Mouse (Mus musculus) left cerebral cortex, adult 11 months (tissue): Measurements from ENCODE around the gene Cacna2d2.
A peak's percentile ranks its signal among the peaks of the same experiment; 100 is the strongest.

Source experiments
- DNase-seq: peaks from one replicate; pipeline ENCODE4 v3.0.0; 2022; ENCODE audit warnings: low spot score

Cacna2d2 gene

DNA sequence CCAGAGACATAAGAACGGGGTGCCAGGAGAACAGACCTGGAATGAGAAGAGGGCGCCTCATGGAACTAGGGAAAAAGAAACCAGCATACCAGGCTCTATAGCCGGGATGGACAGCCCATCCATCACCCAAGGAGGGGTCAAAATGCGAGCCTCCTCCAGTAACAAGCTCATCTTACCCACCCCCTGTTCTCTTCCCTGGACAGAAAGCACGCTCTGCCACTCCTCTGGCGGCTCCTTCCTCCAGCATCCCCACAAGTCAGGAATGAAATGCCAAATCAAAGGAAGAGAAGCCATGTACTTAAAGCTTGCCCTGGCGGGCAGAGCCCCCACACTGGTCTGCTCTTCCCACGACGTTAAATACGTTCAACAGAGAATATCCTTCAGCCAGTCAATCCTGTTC is 141.6 kb downstream of the Cacna2d2 start:
- DNase-seq, result no peak

DNA sequence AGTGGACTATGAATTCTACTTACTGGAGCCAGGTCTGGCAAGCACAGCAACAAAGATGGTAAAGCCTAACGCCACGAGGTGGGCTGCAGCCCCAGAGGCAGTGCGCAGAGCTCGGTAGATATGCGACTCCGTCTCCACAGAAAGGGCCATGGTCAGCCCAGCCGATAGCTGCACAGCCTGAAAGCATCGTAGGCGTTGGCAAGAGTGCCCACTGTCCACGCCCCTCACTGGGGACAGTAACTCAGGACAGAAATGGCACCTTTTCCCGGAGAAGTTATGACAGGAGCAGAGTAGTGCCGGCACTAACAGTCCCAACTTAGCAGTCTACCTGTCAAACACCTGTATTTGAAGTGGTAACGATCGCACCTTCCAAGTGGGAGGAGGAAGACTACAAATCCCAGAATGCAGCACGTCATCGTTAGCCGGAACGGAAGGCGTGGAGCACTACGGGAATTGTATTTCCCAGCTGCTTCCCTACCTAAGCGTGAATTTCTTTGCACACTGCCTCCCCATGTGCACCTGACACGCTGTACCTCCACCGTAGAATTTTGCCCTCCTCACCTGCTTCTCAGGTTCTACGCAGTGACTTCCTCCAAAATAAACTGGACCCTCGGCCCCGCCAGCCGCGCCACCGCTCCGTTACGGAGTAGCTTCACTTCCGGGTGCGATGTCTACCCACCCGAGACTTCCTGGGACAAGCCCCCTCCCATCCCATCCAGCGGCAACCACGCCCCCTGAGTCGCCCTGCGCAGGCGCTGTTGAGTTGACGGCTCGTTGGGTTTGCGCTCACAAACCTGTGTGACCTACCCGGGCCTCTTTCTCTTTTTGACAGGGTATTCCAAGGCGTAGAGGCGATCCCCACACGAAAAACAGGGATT is 142.3 kb downstream of the Cacna2d2 start, which contains the start of the genes Cyb561d2 and Nprl2:
TSS of gene Cyb561d2 (minus strand) at position 720 of the 878 bp plus-strand sequence.
TSS of gene Nprl2 (plus strand) at position 753 of the 878 bp plus-strand sequence.
- peak; percentile 86 for DNase-seq

DNA sequence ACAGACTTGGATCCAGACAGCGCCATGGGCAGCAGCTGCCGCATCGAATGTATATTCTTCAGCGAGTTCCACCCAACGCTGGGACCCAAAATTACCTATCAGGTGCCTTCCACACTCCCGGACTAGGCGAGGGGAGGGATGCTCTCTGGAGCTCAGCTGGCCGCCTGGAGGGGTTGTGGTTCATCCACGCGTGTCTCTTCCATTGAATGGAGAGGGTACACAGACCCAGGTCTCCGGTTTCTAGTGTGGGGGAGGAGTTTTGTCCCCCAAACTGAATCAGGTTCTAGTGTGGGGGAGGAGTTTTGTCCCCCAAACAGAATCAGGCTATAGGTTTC is 142.9 kb downstream of the Cacna2d2 start:
- no peak for DNase-seq

DNA sequence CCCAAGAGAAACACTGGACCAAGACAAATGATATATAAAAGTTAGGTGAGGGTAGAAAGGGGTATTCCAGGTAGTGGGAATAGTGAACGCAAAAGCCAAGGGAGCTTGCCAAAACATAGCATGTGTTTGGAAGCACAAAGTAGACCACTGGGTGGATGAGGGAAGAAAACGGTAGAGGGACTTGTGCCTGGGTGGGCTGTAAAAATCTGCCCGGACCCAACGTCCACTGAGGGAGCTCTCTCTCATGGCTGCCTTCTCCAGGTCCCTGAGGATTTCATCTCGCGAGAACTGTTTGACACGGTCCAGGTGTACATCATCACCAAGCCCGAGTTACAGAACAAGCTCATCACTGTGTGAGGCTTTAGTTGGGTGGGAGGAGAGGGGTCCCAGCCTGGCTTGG is 143.3 kb downstream of the Cacna2d2 start:
- DNase-seq, result no peak

DNA sequence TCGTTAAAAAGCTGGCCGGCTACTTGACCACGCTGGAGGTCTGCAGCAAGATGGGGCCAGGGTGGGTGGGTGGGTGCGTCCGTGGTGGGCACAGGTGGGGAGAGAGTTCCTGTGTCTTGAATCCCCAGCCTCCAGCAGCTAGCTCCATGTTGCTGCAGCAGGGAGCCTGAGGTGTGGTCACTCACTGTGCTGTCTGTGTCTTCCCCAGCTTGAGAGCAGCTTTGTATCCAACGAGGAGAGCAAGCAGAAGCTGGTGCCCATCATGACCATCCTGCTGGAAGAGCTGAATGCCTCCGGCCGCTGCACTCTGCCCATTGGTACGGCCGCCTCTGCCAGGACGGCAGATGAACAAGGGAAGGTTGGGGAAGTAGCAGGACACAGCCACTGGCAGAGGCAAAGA is 143.9 kb downstream of the Cacna2d2 start:
- no peak for DNase-seq

DNA sequence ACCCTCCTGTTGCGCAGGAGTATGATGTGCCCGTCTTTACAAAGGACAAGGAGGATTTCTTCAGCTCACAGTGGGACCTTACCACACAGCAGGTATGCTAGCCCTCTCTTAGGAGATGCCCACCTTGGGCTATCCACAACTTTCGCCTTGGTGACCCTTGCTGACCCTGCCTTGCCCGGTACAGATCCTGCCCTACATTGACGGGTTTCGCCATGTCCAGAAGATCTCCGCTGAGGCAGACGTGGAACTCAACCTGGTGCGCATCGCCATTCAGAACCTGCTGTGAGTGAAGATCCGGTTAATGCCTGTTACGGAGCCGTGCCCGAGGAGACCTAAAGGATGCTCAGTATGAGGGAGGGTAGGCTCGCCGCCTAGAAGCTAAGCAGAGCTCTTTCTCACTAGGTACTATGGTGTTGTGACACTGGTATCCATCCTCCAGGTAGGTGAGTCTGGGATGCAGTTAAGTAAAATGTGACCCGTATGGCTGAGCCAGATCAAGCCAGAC is 144.8 kb downstream of the Cacna2d2 start:
- no peak for DNase-seq

DNA sequence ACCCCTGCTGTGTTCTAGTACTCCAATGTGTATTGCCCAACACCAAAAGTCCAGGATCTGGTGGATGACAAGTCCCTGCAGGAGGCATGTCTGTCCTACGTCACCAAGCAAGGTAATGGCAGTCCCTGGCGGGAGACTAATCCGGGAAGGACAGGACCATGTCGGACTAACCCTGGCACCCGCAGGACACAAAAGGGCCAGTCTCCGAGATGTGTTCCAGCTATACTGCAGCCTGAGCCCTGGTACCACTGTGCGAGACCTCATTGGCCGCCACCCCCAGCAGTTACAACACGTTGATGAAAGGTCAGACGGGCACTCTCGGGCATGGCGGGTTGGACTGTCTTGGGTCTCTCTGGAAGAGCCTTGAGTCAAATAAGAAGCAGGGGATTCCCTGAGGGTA is 145.3 kb downstream of the Cacna2d2 start:
- no peak for DNase-seq

DNA sequence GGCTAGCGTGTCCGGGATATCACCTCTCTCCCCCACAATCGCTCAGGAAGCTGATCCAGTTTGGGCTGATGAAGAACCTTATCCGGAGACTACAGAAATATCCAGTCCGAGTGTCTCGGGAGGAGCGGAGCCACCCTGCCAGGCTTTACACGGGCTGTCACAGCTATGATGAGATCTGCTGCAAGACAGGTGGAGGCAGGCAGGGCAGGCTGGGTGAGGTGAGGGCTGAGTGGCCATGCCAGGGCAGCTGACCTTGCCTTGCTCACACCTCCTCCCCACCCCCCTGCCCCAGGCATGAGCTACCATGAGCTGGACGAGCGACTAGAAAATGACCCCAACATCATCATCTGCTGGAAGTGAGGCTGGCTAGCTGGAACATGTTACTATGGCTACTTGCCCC is 145.8 kb downstream of the Cacna2d2 start:
- no peak for DNase-seq

DNA sequence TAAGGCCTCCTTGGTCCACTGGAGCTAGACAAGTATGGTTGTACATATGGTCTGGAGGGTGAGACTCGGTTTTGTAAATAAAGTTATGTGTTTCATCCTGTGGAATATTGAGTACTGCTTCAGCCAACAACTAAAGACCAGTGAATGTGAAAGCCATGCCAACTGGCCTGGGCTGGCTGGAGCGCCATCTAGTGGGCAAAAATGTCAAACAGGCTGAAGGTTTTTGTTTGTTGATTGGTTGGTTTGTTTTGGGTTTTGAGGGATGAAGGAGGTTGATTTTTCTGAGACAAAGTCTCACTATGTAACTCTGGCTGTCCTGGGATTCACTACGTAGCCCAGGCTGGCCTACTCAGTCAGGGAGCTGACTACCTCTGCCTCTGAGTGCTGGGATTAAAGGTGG is 146.2 kb downstream of the Cacna2d2 start:
- DNase-seq, result no peak

DNA sequence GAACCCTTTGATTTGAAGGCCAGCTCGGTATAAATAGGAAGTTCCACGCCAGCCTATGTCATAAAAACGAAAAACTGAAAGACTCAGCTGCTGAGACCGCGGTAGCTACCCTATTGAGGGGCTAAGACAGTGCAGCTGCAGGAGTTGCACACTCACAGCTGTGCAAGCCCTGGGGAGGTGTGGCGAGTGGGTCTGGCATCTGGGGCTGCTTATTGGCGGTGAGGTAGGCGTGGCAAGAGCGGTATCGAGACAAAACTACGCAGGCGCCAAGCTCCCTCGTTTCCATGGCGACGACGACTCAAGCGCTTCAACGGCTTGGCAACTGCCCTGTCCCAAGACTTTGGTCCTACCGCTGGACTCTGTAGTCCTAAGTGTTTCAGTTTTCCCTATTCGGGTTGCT is 147.6 kb downstream of the Cacna2d2 start, which contains the start of gene Zmynd10:
TSS of gene Zmynd10 (plus strand) at position 273 of the 400 bp plus-strand sequence.
- DNase-seq, result peak; percentile 80

DNA sequence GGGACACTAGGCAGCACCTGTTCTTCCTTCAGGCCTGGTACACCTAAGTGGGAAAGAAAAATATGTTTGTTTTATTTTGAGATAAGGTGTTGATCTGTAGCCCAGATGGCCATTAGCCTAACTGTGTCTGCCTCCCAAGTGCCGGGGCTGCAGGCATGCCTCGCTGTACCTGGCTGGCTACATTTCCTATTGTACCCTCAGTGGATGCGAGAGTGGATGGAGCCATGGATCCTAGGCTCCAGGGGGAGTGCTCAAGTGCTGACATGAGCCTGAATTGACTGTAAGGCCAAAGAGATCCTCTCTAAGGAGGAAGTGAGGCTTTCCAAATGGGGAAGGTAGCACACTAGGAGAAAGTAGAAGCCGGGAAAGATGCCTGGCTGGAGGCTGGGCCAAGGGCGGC is 148.5 kb downstream of the Cacna2d2 start:
- DNase-seq, result no peak

DNA sequence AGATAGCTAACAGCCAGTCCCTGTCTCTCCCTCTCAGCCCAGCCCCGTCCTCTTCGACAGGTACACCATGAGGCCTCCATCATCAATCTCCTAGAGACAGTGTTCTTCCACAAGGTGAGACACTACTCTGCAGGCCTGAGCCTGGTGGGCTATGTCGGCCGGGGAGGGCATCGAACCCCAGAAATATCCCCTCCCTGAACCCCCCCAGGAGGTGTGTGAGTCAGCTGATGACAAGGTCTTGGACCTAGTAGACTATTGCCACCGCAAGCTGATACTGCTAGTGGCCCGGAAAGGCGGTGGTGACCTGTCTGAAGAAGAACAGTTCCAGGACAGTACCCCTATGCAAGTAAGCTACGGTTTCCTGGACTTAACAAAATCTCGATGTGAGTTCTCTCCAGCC is 149.4 kb downstream of the Cacna2d2 start:
- no peak for DNase-seq

DNA sequence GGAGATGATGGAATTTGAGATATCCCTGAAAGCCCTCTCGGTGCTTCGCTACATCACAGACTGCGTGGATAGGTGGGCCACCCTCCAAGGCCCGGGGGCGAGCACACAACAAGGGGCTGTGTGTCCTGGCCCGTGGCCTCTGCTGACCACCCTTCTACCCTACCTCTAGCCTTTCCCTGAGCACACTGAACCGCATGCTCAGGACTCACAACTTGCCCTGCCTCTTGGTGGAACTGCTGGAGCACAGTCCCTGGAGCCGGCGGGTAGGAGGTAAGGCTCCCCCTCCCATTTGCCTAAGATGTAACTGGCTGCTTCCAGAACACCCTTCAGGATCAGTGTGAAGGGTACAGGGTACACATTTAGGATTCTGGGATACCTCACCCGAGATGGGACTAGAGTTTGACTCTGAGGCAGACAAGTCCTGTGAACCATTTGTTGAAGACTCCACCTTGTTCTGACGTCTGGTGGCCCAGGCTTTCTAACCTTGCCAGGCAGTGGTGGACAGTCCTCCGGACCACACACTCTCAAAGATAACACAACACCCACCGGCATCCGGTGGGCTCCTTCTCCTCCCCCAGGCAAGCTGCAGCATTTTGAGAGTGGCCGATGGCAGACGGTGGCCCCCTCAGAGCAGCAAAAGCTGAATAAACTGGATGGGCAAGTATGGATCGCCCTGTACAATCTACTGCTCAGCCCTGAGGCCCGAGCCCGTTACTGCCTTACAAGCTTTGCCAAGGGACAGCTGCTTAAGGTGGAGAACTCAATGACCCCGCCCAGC is 150.1 kb downstream of the Cacna2d2 start:
- DNase-seq, result no peak

DNA sequence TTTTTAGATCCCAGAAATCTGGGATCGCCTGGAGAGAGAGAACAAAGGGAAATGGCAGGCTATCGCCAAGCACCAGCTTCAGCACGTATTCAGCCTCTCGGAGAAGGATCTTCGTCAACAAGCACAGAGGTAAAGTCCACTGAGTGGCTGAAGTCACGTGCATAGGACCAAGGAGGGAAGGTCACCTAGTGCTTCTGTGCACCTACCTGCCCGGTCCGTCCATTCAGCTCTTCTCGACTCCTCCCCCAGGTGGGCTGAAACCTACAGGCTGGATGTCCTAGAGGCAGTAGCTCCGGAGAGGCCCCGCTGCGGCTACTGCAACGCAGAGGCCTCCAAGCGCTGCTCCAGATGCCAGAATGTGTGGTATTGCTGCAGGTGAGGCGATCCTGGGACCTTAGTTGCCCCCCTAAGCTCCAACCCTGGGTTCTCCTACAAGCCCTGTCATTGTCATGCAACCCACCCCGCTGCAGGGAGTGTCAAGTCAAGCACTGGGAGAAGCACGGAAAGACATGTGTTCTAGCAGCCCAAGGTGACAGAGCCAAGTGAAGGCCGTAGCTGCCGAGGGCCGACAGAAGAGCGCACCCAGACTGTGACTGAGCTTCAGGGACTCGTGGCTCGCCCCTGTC is 151.2 kb downstream of the Cacna2d2 start:
- DNase-seq, result no peak

DNA sequence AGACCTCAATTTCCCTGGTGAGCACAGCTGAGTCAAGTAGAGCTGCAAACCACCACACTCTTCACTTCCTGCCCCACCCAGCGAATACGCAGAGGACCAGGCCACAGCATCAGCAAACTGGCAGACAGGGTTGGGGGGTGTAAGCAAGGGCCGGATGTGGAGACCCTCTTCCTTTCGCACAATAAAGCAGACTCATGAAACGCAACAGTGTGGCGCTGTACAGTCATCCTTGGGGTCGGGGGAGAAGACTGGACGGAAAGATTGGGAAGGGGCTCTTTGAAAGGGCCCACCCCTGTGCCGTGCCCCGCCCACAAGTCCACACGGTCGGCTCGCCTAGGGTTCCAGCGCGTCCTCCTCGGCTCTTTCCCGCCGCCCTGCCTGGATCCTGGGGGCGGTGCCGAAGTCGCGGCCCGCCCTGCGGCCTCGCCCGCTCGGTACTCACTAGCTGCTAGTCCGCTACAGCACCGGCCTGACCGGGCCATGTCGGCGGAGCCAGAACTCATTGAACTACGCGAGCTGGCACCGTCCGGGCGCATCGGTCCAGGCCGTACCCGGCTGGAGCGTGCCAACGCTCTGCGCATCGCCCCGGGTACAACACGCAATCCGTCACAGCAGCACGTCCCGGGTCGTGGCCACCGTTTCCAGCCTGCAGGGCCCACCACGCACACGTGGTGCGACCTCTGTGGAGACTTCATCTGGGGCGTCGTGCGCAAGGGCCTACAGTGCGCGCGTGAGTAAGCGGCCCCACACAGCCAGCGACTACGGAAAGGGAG is 151.9 kb downstream of the Cacna2d2 start, which contains the start of gene Rassf1:
TSS of gene Rassf1 (plus strand) at position 439 of the 773 bp plus-strand sequence.
- DNase-seq, result no peak

DNA sequence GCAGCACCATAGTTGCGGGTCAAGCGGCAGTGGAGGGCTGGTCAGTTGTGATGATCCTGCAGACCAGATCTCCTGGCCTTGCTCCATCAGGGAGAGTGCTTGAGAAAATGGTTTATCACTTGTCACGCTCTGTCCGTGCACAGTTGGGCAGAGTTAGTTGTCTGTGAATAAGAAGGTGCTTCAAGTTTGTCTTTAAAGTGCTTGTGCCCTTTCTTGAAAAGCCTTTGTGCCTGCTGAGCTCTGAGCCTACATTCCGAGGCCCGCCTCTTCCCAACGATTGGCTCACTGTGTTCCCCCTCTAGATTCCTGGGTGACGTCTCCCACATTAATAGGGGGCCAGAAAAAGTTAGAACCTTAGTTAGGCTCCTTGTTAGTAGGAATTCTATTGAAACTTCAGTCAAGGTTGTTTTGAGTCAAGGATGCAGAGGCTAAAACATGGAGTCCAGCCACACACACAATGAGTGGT is 152.5 kb downstream of the Cacna2d2 start:
- no peak for DNase-seq

DNA sequence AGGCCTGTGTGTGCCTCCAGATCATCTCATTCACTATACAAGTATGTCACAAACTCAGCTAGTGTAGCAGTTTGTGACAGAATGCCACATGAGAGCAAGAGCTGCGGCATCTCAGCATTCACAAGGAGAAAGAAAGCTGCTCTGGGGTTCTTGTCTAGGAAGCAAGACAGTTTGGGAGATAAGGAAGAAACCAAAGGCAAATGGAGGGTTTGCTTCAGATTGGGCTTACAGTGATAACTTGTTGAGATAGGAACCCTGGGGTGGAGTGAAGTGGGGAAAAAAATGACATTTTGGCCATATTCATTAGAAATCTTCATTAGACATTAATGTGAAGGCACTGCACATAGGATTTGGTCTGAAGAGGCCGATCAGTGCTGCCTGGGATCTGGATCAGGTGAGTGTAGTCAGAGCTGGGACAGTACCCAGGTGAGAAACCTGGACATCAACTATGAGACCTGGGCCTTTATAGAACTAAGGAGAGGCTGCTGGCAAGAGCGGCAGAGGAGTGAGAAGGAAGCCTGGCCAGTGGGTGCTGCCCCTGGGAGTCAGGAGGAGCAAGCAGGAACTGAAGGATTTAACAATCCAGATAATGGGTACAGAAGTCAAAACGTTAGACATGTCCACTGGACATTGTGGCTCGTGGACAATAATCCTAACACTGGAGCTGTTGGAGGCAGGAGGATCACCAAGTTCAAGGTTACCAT is 153.4 kb downstream of the Cacna2d2 start:
- DNase-seq, result no peak

DNA sequence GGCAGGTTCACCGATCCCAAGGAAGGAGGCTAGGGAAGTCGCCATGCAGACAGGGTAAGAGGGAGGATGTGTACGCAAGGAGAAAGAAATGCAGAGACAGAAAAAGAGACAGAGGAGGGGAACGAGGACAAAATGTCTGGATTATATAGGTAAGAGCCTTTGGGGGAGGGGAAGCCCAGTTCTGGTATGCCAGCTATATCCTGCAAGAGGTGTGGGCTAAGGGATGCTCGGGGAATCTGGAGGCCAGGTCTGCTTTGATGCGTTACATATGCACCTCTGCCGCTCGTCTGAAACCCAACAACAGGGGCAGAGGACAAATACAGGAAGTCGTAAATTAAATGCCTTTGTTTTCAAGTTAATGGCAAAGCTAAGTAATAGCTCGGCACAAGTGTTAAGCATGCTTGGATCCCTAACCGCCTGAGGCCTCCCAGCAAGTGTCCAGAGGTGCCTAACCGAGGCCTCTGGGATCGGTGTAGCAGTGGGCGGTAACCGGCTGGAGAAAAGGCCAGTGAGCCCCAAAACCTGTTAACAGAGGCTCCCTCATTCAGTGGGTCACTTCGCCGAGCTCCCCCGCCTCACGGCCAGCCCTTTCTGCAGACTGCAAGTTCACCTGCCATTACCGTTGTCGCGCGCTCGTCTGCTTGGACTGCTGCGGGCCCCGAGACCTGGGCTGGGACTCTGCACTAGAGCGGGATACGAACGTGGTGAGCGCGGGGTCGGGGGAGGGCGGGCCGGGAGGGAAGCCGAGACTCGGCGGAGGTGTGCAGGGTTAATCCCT is 154.3 kb downstream of the Cacna2d2 start:
- no peak for DNase-seq

DNA sequence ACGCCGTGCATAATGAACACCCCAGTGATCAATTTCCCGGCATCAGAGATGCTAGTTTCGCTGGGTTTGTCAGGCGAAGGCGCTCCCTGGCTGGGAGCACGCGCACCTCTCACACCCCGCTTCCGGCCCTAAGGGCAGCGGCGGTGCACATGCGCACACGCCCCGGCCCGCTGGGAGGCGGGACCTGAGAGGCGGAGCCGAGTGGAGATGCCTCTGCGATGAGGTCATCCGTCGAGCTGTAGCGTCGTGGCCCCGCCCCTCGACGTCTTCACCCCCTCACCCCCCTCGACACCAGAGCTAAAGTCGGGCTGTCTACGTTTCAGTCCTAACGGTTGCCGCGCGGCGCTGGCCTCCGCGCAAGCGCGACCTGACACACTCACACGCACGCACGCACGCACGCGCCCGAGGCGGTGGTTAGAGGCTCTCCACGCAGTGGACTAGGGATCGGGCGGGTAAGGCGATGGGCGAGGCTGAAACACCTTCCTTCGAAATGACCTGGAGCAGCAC is 155.0 kb downstream of the Cacna2d2 start:
- DNase-seq, result peak; percentile 95

DNA sequence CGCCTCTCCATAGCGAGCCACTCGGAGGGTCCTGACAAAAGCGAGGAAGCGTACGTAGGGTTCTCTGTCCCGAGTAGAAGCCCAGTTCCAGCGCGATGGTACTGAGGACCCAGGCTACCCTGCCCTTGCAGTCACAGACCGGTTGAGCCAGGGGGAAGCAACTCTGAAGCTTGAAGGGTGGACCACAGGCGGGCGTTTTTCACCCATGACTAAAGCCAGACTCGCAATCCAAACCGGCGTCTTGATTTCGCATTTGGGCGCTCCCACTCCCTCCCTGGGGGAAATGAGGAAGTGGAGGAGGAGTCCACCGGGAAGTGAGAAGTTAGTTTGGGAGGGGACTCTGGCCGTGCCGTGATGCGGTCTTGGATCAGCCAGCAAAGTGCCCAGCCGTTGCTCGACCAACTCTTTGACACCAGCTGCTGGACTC is 155.6 kb downstream of the Cacna2d2 start:
- DNase-seq, result no peak
